Mouse (Mus musculus) testis, adult 2 months (tissue): Measurements from ENCODE around the gene Rap1gap. TPM values are rescaled to one million over a fixed set of nuclear protein-coding genes. Genes with fewer than 3 reads are reported as not detected.

ENCODE experiments used
- H3K27ac ChIP-seq: fragments of 200-500 bp; 2 replicates; pipeline ENCODE4 v1.5.1; 2012; ENCODE audit warnings: low read depth, low read length; ENCODE audit not compliant: control insufficient read depth, insufficient read depth
- H3K27me3 ChIP-seq: fragments of 200-500 bp; 2 replicates; pipeline ENCODE4 v1.6.1; 2012; ENCODE audit warnings: mild to moderate bottlenecking, low read length, moderate library complexity; ENCODE audit not compliant: control insufficient read depth, insufficient read depth
- H3K36me3 ChIP-seq: fragments of 200-500 bp; 2 replicates; pipeline ENCODE4 v1.6.1; 2012; ENCODE audit warnings: mild to moderate bottlenecking, low read length; ENCODE audit not compliant: control insufficient read depth, insufficient read depth
- H3K4me1 ChIP-seq: fragments of 200-500 bp; 2 replicates; pipeline ENCODE4 v1.6.1; 2012; ENCODE audit warnings: low read length; ENCODE audit not compliant: control insufficient read depth, insufficient read depth
- H3K4me3 ChIP-seq: fragments of 200-500 bp; 2 replicates; pipeline ENCODE4 v1.5.1; 2012; ENCODE audit warnings: low read depth, mild to moderate bottlenecking, low read length, moderate library complexity, mixed read lengths; ENCODE audit not compliant: control insufficient read depth
- CTCF ChIP-seq: fragments of 200-500 bp; IDR thresholded peaks from 2 replicates; pipeline ENCODE4 v1.5.1; 2012; ENCODE audit warnings: low read depth, mild to moderate bottlenecking, inconsistent platforms, low read length, moderate library complexity; ENCODE audit not compliant: control insufficient read depth, insufficient read depth, insufficient replicate concordance
- POLR2A ChIP-seq: fragments of 200-500 bp; IDR thresholded peaks from 2 replicates; pipeline ENCODE4 v1.6.1; 2012; ENCODE audit warnings: low read depth, mild to moderate bottlenecking, inconsistent platforms, low read length, moderate library complexity; ENCODE audit not compliant: control insufficient read depth
- polyA plus RNA-seq: library from polyadenylated mRNA; depleted of rRNA; stranded (reverse); fragments of >200 nt; gene quantifications from 2 replicates; pipeline ENCODE4 v1.2.3, GENCODE M21; 2012

Rap1gap gene
- polyA plus RNA-seq, 1 experiment = 20.8 TPM

- no peak overlapping the region for H3K27ac ChIP-seq
- no peak overlapping the region for H3K4me3 ChIP-seq
- H3K4me1 ChIP-seq = no peaks in the 10 kb centered on the region
- TF ChIP-seq POLR2A (no peak), CTCF (no peak)
- H3K27me3 ChIP-seq = no peaks in the 10 kb centered on the region
- H3K36me3 ChIP-seq = peaks cover 3% of the 10 kb centered on the region
Measured at GRCm38 (mm10) chr4:137650912-137651311, 13.6 kb upstream of the Rap1gap start.

- Histone ChIP-seq H3K4me1 (no peaks in the 10 kb centered on the region), H3K4me3 (no peak overlapping the region), H3K27ac (no peak overlapping the region), H3K36me3 (peaks cover 3% of the 10 kb centered on the region), H3K27me3 (no peaks in the 10 kb centered on the region)
- TF ChIP-seq POLR2A = no peak
- TF ChIP-seq CTCF = no peak
Measured at GRCm38 (mm10) chr4:137652835-137653346, 11.6 kb upstream of the Rap1gap start.

- TF ChIP-seq CTCF (no peak), POLR2A (no peak)
- H3K4me1 ChIP-seq = no peaks in the 10 kb centered on the region
- peaks cover 3% of the 10 kb centered on the region for H3K36me3 ChIP-seq
- no peak overlapping the region for H3K4me3 ChIP-seq
- H3K27ac ChIP-seq = no peak overlapping the region
- H3K27me3 ChIP-seq = no peaks in the 10 kb centered on the region
Measured at GRCm38 (mm10) chr4:137655241-137656031, 9.1 kb upstream of the Rap1gap start.

- Histone ChIP-seq H3K27ac (no peak overlapping the region), H3K27me3 (no peaks in the 10 kb centered on the region), H3K4me1 (no peaks in the 10 kb centered on the region), H3K4me3 (no peak overlapping the region), H3K36me3 (peaks cover 3% of the 10 kb centered on the region)
- TF ChIP-seq POLR2A (no peak), CTCF (no peak)
Measured at GRCm38 (mm10) chr4:137657674-137658073, 6.9 kb upstream of the Rap1gap start.

- TF ChIP-seq CTCF (no peak), POLR2A (no peak)
- H3K4me1 ChIP-seq = peaks cover 4% of the 10 kb centered on the region
- no peak overlapping the region for H3K27ac ChIP-seq
- H3K36me3 ChIP-seq = peaks cover 2% of the 10 kb centered on the region
- no peaks in the 10 kb centered on the region for H3K27me3 ChIP-seq
- no peak overlapping the region for H3K4me3 ChIP-seq
Measured at GRCm38 (mm10) chr4:137659541-137659940, 5.0 kb upstream of the Rap1gap start.

- no peaks in the 10 kb centered on the region; the same call in 1 of the 2 replicates for H3K36me3 ChIP-seq
- H3K4me1 ChIP-seq = peaks cover 11% of the 10 kb centered on the region
- H3K4me3 ChIP-seq = no peak overlapping the region
- H3K27me3 ChIP-seq = no peaks in the 10 kb centered on the region
- TF ChIP-seq CTCF = no peak
- TF ChIP-seq POLR2A = no peak
- H3K27ac ChIP-seq = no peak overlapping the region
Measured at GRCm38 (mm10) chr4:137660364-137661077, 4.0 kb upstream of the Rap1gap start.

GRCm38 (mm10) chr4:137661078-137661450 is 3.5 kb upstream of the Rap1gap start:
- H3K27me3 ChIP-seq = no peaks in the 10 kb centered on the region
- no peak overlapping the region for H3K27ac ChIP-seq
- no peak overlapping the region for H3K4me3 ChIP-seq
- no peaks in the 10 kb centered on the region for H3K36me3 ChIP-seq
- H3K4me1 ChIP-seq = peaks cover 11% of the 10 kb centered on the region
- TF ChIP-seq POLR2A = no peak
